Mouse (Mus musculus): Measurements from ENCODE around the gene Gm20388.

DNA sequence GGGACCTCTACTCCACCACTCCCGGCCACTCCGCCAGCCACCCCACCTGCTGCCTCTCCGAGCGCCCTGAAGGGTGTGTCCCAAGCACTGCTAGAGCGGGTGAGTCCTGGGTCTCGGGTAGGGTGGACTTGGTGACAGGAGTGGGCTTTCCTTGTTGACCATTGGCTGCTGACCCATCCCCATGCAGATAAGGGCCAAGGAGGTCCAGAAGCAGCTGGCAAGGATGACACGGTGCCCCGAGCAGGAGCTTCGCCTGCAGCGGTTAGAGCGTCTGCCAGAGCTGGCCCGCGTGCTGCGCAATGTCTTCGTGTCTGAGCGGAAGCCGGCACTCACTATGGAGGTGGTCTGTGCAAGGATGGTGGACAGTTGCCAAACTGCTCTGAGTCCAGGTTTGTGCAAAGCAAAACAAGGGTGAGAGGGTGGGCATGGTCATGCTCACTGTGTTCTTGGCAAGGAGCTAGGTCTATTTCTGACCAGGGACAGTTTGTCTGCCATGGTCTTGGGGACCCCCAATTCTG, 2661.2 kb downstream of the Gm20388 start:
- no peak for TF ChIP-seq EP300 (IDR thresholded peaks at IDR 0.05; ENCODE audit: low read depth)
- no peak for TF ChIP-seq CTCF (IDR thresholded peaks at IDR 0.05; ENCODE audit: low read depth)

Data from liver, embryonic 14.5 days (tissue).